Mouse (Mus musculus): ENCODE results near the gene Srarp.

- TF ChIP-seq CTCF (IDR thresholded peaks at IDR 0.05): no peak
- TF ChIP-seq POLR2A (IDR thresholded peaks at IDR 0.05; ENCODE audit: insufficient read depth, low read depth, low read length): no peak
- no peak for TF ChIP-seq EP300 (IDR thresholded peaks at IDR 0.05; ENCODE audit: insufficient read depth, low read depth, low read length)
Measured at GRCm38 (mm10) chr4:141479411-141479810, 43.5 kb upstream of the Srarp start.

All from heart, adult 2 months (tissue).